Mouse (Mus musculus) midbrain, embryonic 14.5 days (tissue): ENCODE measurements at regions not wholly inside any gene's neighbourhood (a gene's known extent, or its start where the extent isn't known, plus 50 kb on each side); places are given as distances from the start of the nearest gene placed in this dataset.

ENCODE experiments used
- ATAC-seq: fragments of 200-750 bp; cut with Nextera tagmentation; 2 replicates; pipeline ENCODE4 v1.8.0; 2017; ENCODE audit warnings: moderate number of reproducible peaks, moderate library complexity; ENCODE audit not compliant: low FRiP score, low TSS enrichment
- DNase-seq: peaks from one replicate; pipeline ENCODE4 v3.0.0-alpha.2; 2015
- H3K27ac ChIP-seq: fragments of 300-500 bp; sonication (generic); replicated peaks from 2 replicates; pipeline ENCODE4 v1.5.1; 2014; ENCODE audit warnings: mild to moderate bottlenecking, low read depth, low read length, moderate library complexity
- H3K27me3 ChIP-seq: fragments of 300-500 bp; sonication (generic); 2 replicates; pipeline ENCODE4 v1.6.1; 2014; ENCODE audit warnings: low read length, control low read depth, mixed read lengths; ENCODE audit not compliant: control insufficient read depth, insufficient read depth
- H3K36me3 ChIP-seq: fragments of 300-500 bp; sonication (generic); 2 replicates; pipeline ENCODE4 v1.6.1; 2014; ENCODE audit warnings: low read length, control low read depth; ENCODE audit not compliant: control insufficient read depth, insufficient read depth
- H3K4me1 ChIP-seq: fragments of 300-500 bp; sonication (generic); 2 replicates; pipeline ENCODE4 v1.6.1; 2014; ENCODE audit warnings: mild to moderate bottlenecking, antibody characterized with exemption, low read length, control low read depth; ENCODE audit not compliant: control insufficient read depth, insufficient read depth
- H3K4me2 ChIP-seq: fragments of 300-500 bp; sonication (generic); 2 replicates; pipeline ENCODE4 v1.6.1; 2014; ENCODE audit warnings: mild to moderate bottlenecking, low read length, moderate library complexity
- H3K4me3 ChIP-seq: fragments of 300-500 bp; sonication (generic); replicated peaks from 2 replicates; pipeline ENCODE4 v1.5.1; 2014; ENCODE audit warnings: low read depth, low read length
- H3K9ac ChIP-seq: fragments of 300-500 bp; sonication (generic); replicated peaks from 2 replicates; pipeline ENCODE4 v1.6.1; 2014; ENCODE audit warnings: mild to moderate bottlenecking, low read length, moderate library complexity
- H3K9me3 ChIP-seq: fragments of 300-500 bp; sonication (generic); 2 replicates; pipeline ENCODE4 v1.6.1; 2016; ENCODE audit warnings: low read length, control low read depth, mixed read lengths; ENCODE audit not compliant: control insufficient read depth
- WGBS: fragments of 180-500 bp; shearing (Covaris S2); extraction: QIAGEN DNeasy Blood & Tissue Kit; methylation state at CpG from one replicate; pipeline ENCODE4 v1.1.7; 2014; 5-methylcytosine and 5-hydroxymethylcytosine counted together

- ATAC-seq, result peak; percentile 91
- 9% methylated on average over 32 of the region's 32 CpGs for WGBS
- Histone ChIP-seq H3K9ac (0 out of 2 replicates have a peak overlapping the region, but pooled peaks have one; percentile 26), H3K4me1 (no peaks in the 10 kb centered on the region), H3K27ac (no peak overlapping the region), H3K4me3 (peak overlapping the region; percentile 35), H3K27me3 (no peaks in the 10 kb centered on the region), H3K9me3 (0 out of 2 replicates have a peak, but pooled peaks cover 4% of the 10 kb centered on the region), H3K4me2 (peak overlapping the region; percentile 55), H3K36me3 (no peaks in the 10 kb centered on the region)
- DNase-seq, result peak; percentile 84
Observed at GRCm38 (mm10) chr16:50045552-50046547, 245.5 kb downstream of the Cd47 start.

GRCm38 (mm10) chr16:50063540-50063939 lies 263.2 kb downstream of the Cd47 start:
- Histone ChIP-seq H3K4me3 (no peak overlapping the region), H3K9ac (no peak overlapping the region), H3K36me3 (no peaks in the 10 kb centered on the region), H3K4me2 (no peak overlapping the region), H3K27me3 (no peaks in the 10 kb centered on the region), H3K27ac (no peak overlapping the region), H3K4me1 (no peaks in the 10 kb centered on the region), H3K9me3 (no peaks in the 10 kb centered on the region)
- WGBS, result 84% methylated on average over 4 of the region's 4 CpGs
- no peak for ATAC-seq
- no peak for DNase-seq

GRCm38 (mm10) chr16:50065336-50066082 lies 265.2 kb downstream of the Cd47 start:
- H3K27me3 ChIP-seq, result no peaks in the 10 kb centered on the region
- H3K9ac ChIP-seq, result no peak overlapping the region
- H3K27ac ChIP-seq, result no peak overlapping the region
- no peak overlapping the region for H3K4me2 ChIP-seq
- no peaks in the 10 kb centered on the region for H3K4me1 ChIP-seq
- no peaks in the 10 kb centered on the region for H3K36me3 ChIP-seq
- WGBS, result 85% methylated on average over 5 of the region's 5 CpGs
- DNase-seq (no peak), ATAC-seq (no peak)
- no peaks in the 10 kb centered on the region for H3K9me3 ChIP-seq
- H3K4me3 ChIP-seq, result no peak overlapping the region

- Histone ChIP-seq H3K4me3 (no peak overlapping the region), H3K4me2 (no peak overlapping the region), H3K36me3 (no peaks in the 10 kb centered on the region), H3K4me1 (peaks cover 4% of the 10 kb centered on the region; the same call in 1 of the 2 replicates), H3K9me3 (no peaks in the 10 kb centered on the region), H3K27ac (no peak overlapping the region), H3K9ac (no peak overlapping the region), H3K27me3 (no peaks in the 10 kb centered on the region)
- 83% methylated on average over 4 of the region's 4 CpGs for WGBS
- DNase-seq, result peak; percentile 21
- no peak for ATAC-seq
Observed at GRCm38 (mm10) chr16:50069033-50069432, 268.7 kb downstream of the Cd47 start.

- Histone ChIP-seq H3K36me3 (no peaks in the 10 kb centered on the region), H3K4me1 (peaks cover 4% of the 10 kb centered on the region; the same call in 1 of the 2 replicates), H3K4me3 (no peak overlapping the region), H3K9ac (no peak overlapping the region), H3K27ac (no peak overlapping the region), H3K4me2 (no peak overlapping the region), H3K27me3 (no peaks in the 10 kb centered on the region), H3K9me3 (no peaks in the 10 kb centered on the region)
- no peak for DNase-seq
- WGBS, result 72% methylated on average over 4 of the region's 4 CpGs
- no peak for ATAC-seq
Observed at GRCm38 (mm10) chr16:50070728-50071127, 270.4 kb downstream of the Cd47 start.

GRCm38 (mm10) chr16:50072853-50073360 lies 272.6 kb downstream of the Cd47 start:
- ATAC-seq (peak; percentile 34; the same call in 1 of the 2 replicates), DNase-seq (peak; percentile 28)
- Histone ChIP-seq H3K4me1 (peaks cover 4% of the 10 kb centered on the region; the same call in 1 of the 2 replicates), H3K4me3 (no peak overlapping the region; the same call in 1 of the 2 replicates), H3K27me3 (no peaks in the 10 kb centered on the region), H3K27ac (no peak overlapping the region), H3K36me3 (no peaks in the 10 kb centered on the region), H3K9ac (peak overlapping the region; percentile 29; the same call in 1 of the 2 replicates), H3K4me2 (peak overlapping the region; percentile 47), H3K9me3 (no peaks in the 10 kb centered on the region)
- WGBS, result 19% methylated on average over 14 of the region's 14 CpGs

- no peaks in the 10 kb centered on the region for H3K9me3 ChIP-seq
- H3K4me1 ChIP-seq, result peaks cover 4% of the 10 kb centered on the region; the same call in 1 of the 2 replicates
- 83% methylated on average over 4 of the region's 4 CpGs for WGBS
- H3K27me3 ChIP-seq, result no peaks in the 10 kb centered on the region
- no peak overlapping the region for H3K27ac ChIP-seq
- H3K4me3 ChIP-seq, result no peak overlapping the region
- DNase-seq (no peak), ATAC-seq (no peak)
- H3K4me2 ChIP-seq, result no peak overlapping the region
- no peak overlapping the region for H3K9ac ChIP-seq
- no peaks in the 10 kb centered on the region for H3K36me3 ChIP-seq
Observed at GRCm38 (mm10) chr16:50073979-50074378, 273.6 kb downstream of the Cd47 start.

GRCm38 (mm10) chr16:50075641-50076040 lies 275.3 kb downstream of the Cd47 start:
- DNase-seq, result peak; percentile 20
- no peak overlapping the region for H3K9ac ChIP-seq
- WGBS, result 77% methylated on average over 4 of the region's 4 CpGs
- H3K27me3 ChIP-seq, result no peaks in the 10 kb centered on the region
- ATAC-seq, result no peak
- H3K9me3 ChIP-seq, result no peaks in the 10 kb centered on the region
- H3K36me3 ChIP-seq, result no peaks in the 10 kb centered on the region
- no peak overlapping the region for H3K4me2 ChIP-seq
- no peak overlapping the region for H3K27ac ChIP-seq
- H3K4me3 ChIP-seq, result no peak overlapping the region
- peaks cover 4% of the 10 kb centered on the region; the same call in 1 of the 2 replicates for H3K4me1 ChIP-seq
